Mouse (Mus musculus) bone marrow macrophage, adult 2 months (primary cell): ENCODE data around the gene Fam169a. TPM values are rescaled to one million over a fixed set of nuclear protein-coding genes. Genes with fewer than 3 reads are reported as not detected.

Source experiments
- H3K27ac ChIP-seq: 2 replicates; pipeline ENCODE4 v1.5.1; 2012; ENCODE audit warnings: low read depth, low read length; ENCODE audit not compliant: insufficient read depth
- H3K4me1 ChIP-seq: 2 replicates; pipeline ENCODE4 v1.6.1; 2012; ENCODE audit warnings: low read length; ENCODE audit not compliant: control insufficient read depth, insufficient read depth
- H3K4me3 ChIP-seq: 2 replicates; pipeline ENCODE4 v1.5.1; 2012; ENCODE audit warnings: mild to moderate bottlenecking, low read length, moderate library complexity; ENCODE audit not compliant: insufficient read depth
- CTCF ChIP-seq: IDR thresholded peaks from 2 replicates; pipeline ENCODE4 v1.5.1; 2012; ENCODE audit warnings: low read depth, mild to moderate bottlenecking, low read length, moderate library complexity
- POLR2A ChIP-seq: IDR thresholded peaks from 2 replicates; pipeline ENCODE4 v1.6.1; 2012; ENCODE audit warnings: mild to moderate bottlenecking, low read depth, low read length, borderline replicate concordance
- polyA plus RNA-seq: library from polyadenylated mRNA; stranded (reverse); fragments of >200 nt; gene quantifications from 2 replicates; pipeline ENCODE4 v1.2.4, GENCODE M21; 2012; ENCODE audit not compliant: missing spikeins, insufficient read depth, insufficient read length

Gene Fam169a
- not detected in 2 replicates for polyA plus RNA-seq

DNA sequence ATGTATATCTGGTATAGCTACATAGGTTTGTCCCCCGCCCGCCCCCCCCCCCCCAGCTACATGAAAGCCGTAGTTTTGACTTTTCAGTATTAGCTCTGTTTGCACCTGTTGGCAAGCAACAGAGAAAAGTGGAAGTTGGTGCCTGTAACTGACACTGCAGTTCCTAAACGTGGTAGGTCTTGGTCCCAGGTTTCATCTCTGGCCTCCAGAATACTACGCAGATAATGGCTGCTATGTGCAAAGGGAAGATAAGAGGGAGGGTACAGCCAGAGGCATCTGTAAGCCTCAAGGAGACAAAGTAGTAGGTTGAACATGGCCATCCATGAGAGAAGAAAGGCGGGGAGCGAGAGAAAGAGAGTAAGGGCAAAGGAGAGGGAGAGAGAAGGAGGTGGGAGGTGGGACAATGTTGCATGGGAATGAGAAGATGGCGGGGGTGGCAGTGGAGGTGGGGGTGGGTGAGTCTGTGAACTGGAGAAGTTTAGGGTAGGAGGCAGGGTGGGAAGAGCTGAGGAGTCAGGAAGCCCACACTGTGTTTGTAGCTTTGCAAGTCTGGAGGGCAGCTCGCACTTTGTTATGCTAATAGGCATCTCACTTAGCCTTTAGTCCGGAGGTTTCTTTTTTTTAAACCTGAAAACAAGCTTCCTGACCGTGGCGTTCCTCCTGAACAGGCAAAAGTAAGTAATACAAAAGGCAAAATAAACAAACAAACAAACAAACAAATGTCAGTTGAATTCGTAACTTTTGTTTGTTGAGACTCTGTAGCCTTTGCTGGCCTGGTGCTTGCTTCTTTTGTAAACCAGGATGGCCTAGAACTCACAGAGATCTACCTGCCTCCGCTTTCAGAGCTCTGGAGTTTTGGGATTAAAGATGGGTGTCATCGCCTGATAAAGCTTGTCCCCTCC is at the start of gene Fam169a:
Fam169a (plus strand) TSS at position 638 of the 902 bp plus-strand sequence.
- no peak within 1 kb of the TSS for H3K27ac ChIP-seq
- no peak for TF ChIP-seq POLR2A
- TF ChIP-seq CTCF: no peak
- H3K4me1 ChIP-seq: no peaks in the 10 kb centered on the region
- no peak within 1 kb of the TSS for H3K4me3 ChIP-seq

DNA sequence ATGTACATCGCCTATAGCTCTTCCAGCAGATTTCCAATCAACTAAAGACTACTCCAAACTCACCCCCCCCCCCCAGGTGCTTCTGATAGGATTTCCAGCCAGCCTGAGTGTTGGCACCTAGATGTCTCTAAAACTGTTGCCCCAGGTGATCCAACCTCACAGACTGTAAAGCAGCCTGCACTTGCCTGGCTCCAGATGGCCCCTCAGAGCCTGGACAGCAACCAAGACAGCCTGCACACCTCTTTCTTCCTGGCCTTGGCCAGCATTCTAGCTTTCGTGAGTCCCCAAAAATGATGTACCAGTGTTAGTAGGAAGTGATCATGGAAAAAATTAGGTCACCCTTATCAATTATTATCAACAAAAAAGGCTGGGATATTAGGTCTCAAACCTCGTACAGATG is 49.4 kb upstream of the Fam169a start:
- Histone ChIP-seq H3K4me1 (no peaks in the 10 kb centered on the region), H3K4me3 (no peak overlapping the region), H3K27ac (no peak overlapping the region)
- TF ChIP-seq CTCF (no peak), POLR2A (no peak)

DNA sequence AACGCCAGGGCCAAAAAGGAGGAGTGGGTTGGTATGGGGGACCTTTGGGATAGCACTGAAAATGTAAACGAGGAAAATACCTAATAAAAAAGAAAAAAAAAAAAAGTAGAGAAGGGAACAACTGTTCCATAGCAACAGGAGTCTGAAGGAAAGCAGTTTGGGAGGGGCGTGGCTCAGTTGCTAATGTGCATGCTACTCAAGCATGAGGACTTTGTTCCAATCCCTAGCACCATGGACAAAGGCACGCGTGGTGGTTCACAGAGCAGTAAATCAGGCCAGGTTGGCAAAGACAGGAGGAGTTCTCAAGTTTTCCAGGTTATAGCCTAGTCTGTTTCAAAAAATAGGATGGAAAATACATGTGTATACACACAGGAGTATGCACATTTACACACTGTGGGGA is 47.0 kb upstream of the Fam169a start:
- no peaks in the 10 kb centered on the region for H3K4me1 ChIP-seq
- TF ChIP-seq CTCF (no peak), POLR2A (no peak)
- no peak overlapping the region for H3K4me3 ChIP-seq
- no peak overlapping the region for H3K27ac ChIP-seq

DNA sequence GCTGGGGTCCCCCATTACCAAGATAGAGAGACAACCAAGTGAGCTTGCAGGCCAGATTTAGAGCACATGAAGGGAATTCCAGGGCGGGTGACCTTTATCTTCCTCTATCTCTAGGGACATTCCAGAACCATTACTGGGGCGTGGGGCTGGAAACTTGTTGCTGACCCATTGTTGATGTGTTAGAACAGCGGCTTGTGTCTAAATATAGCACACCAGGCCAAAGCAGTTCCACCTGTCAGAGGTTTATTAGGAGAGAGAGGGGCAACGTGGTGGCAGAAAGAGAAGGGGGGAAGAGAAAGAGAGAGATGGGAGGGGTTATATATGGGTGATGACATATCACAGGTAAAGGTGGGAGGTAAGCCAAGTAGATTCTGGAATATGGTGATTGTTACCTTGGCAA is 45.2 kb upstream of the Fam169a start:
- no peaks in the 10 kb centered on the region for H3K4me1 ChIP-seq
- H3K27ac ChIP-seq: no peak overlapping the region
- no peak for TF ChIP-seq POLR2A
- TF ChIP-seq CTCF: no peak
- no peak overlapping the region for H3K4me3 ChIP-seq

DNA sequence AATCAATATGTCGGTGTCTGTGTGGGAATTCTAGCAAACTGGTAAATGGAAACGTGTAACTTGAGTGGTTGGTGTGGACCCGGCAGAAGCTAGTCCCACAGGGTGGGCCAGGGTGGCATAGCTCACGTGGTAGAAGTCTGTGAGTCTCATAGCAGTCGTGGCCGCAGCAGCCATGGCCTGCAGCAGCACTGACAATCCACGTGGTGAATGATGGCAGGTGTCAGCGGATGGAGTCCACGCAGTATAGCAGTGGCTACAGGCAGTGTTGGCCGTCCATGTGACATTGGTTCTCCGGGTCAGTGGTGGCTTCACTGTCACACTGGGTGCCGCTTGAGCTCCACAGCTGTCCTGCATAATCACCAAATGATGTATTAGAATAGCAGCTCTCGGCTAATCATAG is 37.0 kb upstream of the Fam169a start:
- Histone ChIP-seq H3K27ac (no peak overlapping the region), H3K4me1 (no peaks in the 10 kb centered on the region), H3K4me3 (no peak overlapping the region)
- TF ChIP-seq CTCF: no peak
- TF ChIP-seq POLR2A: no peak

DNA sequence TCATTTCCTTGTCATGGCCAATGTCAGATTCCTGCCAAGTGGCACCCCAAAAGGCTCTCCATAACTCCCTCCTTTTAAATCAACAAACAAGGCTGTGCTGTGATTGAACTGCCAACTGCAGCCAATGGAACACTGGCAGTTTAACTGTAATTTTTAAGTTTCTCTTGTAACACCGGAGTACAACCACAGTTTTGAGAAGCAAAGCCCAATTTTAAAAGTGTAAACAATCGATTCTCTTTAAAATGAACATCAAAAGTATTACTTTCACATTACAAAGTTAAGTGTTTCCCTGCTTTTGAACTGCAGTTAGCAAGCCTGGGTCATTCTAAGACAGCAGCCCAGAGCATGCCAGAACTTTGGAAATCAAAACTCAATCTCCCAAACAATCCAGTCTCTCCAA is 32.8 kb upstream of the Fam169a start, which contains the start of gene 1700029F12Rik:
1700029F12Rik (minus strand) TSS at position 101 of the 400 bp plus-strand sequence.
- no peak within 1 kb of the TSS for H3K4me3 ChIP-seq
- H3K4me1 ChIP-seq: no peaks in the 10 kb centered on the region
- TF ChIP-seq CTCF: no peak
- TF ChIP-seq POLR2A: no peak
- no peak within 1 kb of the TSS for H3K27ac ChIP-seq

DNA sequence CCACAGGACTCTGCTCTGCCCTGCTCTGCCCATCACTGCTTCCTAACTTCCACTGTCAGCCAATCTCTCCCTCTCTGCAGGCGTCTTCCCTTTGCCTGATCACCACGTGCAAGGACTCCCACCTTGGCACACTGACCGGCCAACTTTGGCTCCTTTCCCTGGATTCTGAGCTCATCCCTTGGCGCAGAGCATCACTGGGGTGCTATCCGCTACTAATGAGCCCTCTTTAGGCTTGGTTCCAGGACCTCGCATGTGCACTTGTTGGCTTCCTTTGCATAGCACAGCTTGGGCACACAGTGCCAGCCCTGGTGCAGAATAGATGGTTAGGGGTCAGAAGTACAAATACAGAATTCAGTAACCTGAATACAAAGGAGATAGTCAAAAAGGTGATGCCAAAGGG is 15.9 kb upstream of the Fam169a start:
- no peak overlapping the region for H3K27ac ChIP-seq
- no peaks in the 10 kb centered on the region for H3K4me1 ChIP-seq
- no peak overlapping the region for H3K4me3 ChIP-seq
- TF ChIP-seq CTCF (no peak), POLR2A (no peak)

DNA sequence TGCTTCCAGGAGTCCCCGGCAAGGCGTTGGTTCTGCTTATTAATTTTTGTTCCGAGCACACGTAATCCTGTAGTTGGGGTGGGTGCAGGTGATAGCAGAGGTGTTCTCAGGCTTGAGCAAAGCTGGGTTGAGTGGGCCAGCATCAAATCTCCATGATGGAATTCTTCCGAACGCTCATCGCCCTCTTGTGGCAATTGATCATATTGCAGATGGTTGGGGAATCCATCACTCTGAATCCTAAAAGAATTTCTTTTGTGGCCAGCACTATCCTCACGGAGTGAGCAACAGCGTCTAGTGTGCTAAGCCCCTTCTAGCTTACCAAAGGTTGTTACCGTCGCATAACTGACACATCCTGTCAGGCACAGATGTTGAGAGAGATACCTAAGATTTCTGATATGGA is 14.4 kb upstream of the Fam169a start:
- Histone ChIP-seq H3K27ac (no peak overlapping the region), H3K4me1 (no peaks in the 10 kb centered on the region), H3K4me3 (no peak overlapping the region)
- TF ChIP-seq POLR2A (no peak), CTCF (peak; percentile 40)

DNA sequence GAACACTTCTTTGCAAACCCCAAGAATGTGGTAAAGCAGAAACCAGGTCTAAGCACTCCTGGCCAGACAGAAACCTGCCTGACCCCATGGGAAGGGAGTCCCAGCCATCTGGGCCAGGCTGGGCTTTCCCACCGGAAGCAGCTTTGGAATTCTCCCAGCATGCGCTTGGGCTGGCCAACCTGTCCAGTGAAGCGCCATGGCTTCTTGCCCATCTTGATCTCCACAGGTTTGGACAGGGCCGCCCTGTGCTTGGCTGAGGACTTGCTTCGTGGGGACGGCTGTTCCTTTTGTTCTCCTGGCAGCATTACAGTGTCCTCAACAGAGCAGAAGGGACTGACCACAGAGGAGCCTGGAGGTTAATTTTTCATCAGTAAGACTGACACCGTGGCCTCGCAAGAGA is 13.2 kb upstream of the Fam169a start:
- no peaks in the 10 kb centered on the region for H3K4me1 ChIP-seq
- no peak for TF ChIP-seq CTCF
- TF ChIP-seq POLR2A: no peak
- no peak overlapping the region for H3K4me3 ChIP-seq
- no peak overlapping the region for H3K27ac ChIP-seq

DNA sequence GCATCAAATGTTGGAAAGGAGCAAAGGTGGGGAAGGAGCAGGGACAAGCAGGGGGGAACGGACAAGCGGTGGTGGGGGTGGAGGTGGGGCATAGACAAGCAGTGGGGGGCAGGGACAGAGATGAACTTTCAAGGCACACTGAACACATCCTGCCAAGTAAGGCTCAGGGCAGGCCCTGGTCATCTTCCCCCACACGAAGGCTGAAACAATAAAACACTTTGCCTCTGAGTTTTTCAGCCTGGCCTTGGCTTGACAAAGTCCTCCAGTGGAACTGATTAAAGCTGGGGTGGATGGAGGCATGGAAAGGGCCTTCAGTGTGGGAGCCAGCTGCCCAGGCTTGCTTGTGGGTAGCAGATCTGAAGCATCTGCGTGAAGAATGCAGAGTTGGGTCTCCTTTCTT is 9.3 kb upstream of the Fam169a start:
- no peak overlapping the region for H3K4me3 ChIP-seq
- TF ChIP-seq POLR2A: no peak
- H3K27ac ChIP-seq: no peak overlapping the region
- H3K4me1 ChIP-seq: no peaks in the 10 kb centered on the region
